Mouse (Mus musculus) brain, adult 2 months (tissue): ENCODE measurements at regions not wholly inside any gene's neighbourhood (a gene's known extent, or its start where the extent isn't known, plus 50 kb on each side); places are given as distances from the start of the nearest gene placed in this dataset.
"Not testable (repeated sequence)": the region's sequence is repeated elsewhere in the genome, so short reads cannot be mapped to it uniquely, and the experiment has no call there.

Experiments used
- DNase-seq: peaks from one replicate; pipeline ENCODE4 v3.0.0; 2011; ENCODE audit warnings: low read depth, low spot score

GRCm38 (mm10) chr3:98968811-98969210 lies 75.8 kb upstream of the Hao2 start:
- DNase-seq, result no peak

GRCm38 (mm10) chr3:98975777-98976176 lies 82.7 kb upstream of the Hao2 start:
- peak; percentile 58 for DNase-seq

- no peak for DNase-seq
These were observed 89.7 kb upstream of the Hao2 start for GRCm38 (mm10) chr3:98982787-98983186.

- DNase-seq, result not testable (repeated sequence)
These were observed 94.2 kb upstream of the Hao2 start for GRCm38 (mm10) chr3:98987266-98987665.

- peak; percentile 26 for DNase-seq
These were observed 97.8 kb upstream of the Hao2 start for GRCm38 (mm10) chr3:98990801-98991200.

- DNase-seq, result no peak
These were observed 98.2 kb upstream of the Hao2 start for GRCm38 (mm10) chr3:98991276-98991675.

GRCm38 (mm10) chr3:98994086-98994485 lies 101.0 kb upstream of the Hao2 start:
- no peak for DNase-seq

- no peak for DNase-seq
These were observed 110.2 kb upstream of the Wars2 start for GRCm38 (mm10) chr3:99030636-99031035.

- no peak for DNase-seq
These were observed 94.7 kb upstream of the Wars2 start for GRCm38 (mm10) chr3:99046190-99046589.

- DNase-seq, result no peak
These were observed 93.7 kb upstream of the Wars2 start for GRCm38 (mm10) chr3:99047156-99047555.

GRCm38 (mm10) chr3:99049305-99049704 lies 91.6 kb upstream of the Wars2 start:
- DNase-seq, result no peak

- DNase-seq, result no peak
These were observed 88.7 kb upstream of the Wars2 start for GRCm38 (mm10) chr3:99052176-99052575.

GRCm38 (mm10) chr3:99067168-99067567 lies 73.7 kb upstream of the Wars2 start:
- DNase-seq, result no peak
